Mouse (Mus musculus) embryonic facial prominence, embryonic 14.5 days (tissue): ENCODE data around the gene Asl. TPM values are rescaled to one million over a fixed set of nuclear protein-coding genes. Genes with fewer than 3 reads are reported as not detected.
A peak's percentile ranks its signal among the peaks of the same experiment; 100 is the strongest.

Source experiments
- ATAC-seq: fragments of 200-750 bp; cut with Nextera tagmentation; 2 replicates; pipeline ENCODE4 v1.8.0; 2017; ENCODE audit warnings: low read depth, moderate number of reproducible peaks, moderate TSS enrichment
- DNase-seq: peaks from one replicate; pipeline ENCODE4 v3.0.0-alpha.2; 2015; ENCODE audit warnings: low spot score
- H3K27ac ChIP-seq: fragments of 300-500 bp; sonication (generic); replicated peaks from 2 replicates; pipeline ENCODE4 v1.5.1; 2014; ENCODE audit warnings: low read depth, mild to moderate bottlenecking, low read length, moderate library complexity
- H3K27me3 ChIP-seq: fragments of 300-500 bp; sonication (generic); replicated peaks from 2 replicates; pipeline ENCODE4 v1.6.1; 2014; ENCODE audit warnings: low read length; ENCODE audit not compliant: control insufficient read depth, insufficient read depth
- H3K36me3 ChIP-seq: fragments of 300-500 bp; sonication (generic); 2 replicates; pipeline ENCODE4 v1.6.1; 2014; ENCODE audit warnings: low read length, mixed read lengths; ENCODE audit not compliant: control insufficient read depth, insufficient read depth
- H3K4me1 ChIP-seq: fragments of 300-500 bp; sonication (generic); 2 replicates; pipeline ENCODE4 v1.6.1; 2014; ENCODE audit warnings: antibody characterized with exemption, low read length; ENCODE audit not compliant: control insufficient read depth, insufficient read depth
- H3K4me2 ChIP-seq: fragments of 300-500 bp; sonication (generic); 2 replicates; pipeline ENCODE4 v1.6.1; 2014; ENCODE audit warnings: low read depth, mild to moderate bottlenecking, low read length, moderate library complexity, mixed read lengths
- H3K4me3 ChIP-seq: fragments of 300-500 bp; sonication (generic); 2 replicates; pipeline ENCODE4 v1.5.1; 2014; ENCODE audit warnings: low read depth, mild to moderate bottlenecking, low read length
- H3K9ac ChIP-seq: fragments of 300-500 bp; sonication (generic); 2 replicates; pipeline ENCODE4 v1.6.1; 2014; ENCODE audit warnings: low read depth, mild to moderate bottlenecking, low read length, moderate library complexity, mixed read lengths
- H3K9me3 ChIP-seq: fragments of 300-500 bp; sonication (generic); 2 replicates; pipeline ENCODE4 v1.6.1; 2016; ENCODE audit warnings: low read length; ENCODE audit not compliant: control insufficient read depth
- WGBS: fragments of 180-500 bp; shearing (Covaris S2); extraction: QIAGEN DNeasy Blood & Tissue Kit; methylation state at CpG from one replicate; pipeline ENCODE4 v1.1.7; 2014; 5-methylcytosine and 5-hydroxymethylcytosine counted together
- polyA plus RNA-seq: library from polyadenylated mRNA; unstranded; fragments of >200 nt; fragmentation: Nextera tagmentation; extraction: Ambion mirVana; gene quantifications from 2 replicates; pipeline ENCODE4 v1.2.1, GENCODE M21; 2014

Asl gene
- polyA plus RNA-seq, 1 experiment from 2014 or later: 32.1 TPM

GRCm38 (mm10) chr5:130008034-130008590, 20.9 kb downstream of the Asl start:
- Histone ChIP-seq H3K9me3 (peaks cover 23% of the 10 kb centered on the region), H3K27ac (no peak overlapping the region), H3K4me2 (no peak overlapping the region), H3K9ac (no peak overlapping the region), H3K36me3 (peaks cover 13% of the 10 kb centered on the region), H3K4me1 (no peaks in the 10 kb centered on the region), H3K27me3 (no peaks in the 10 kb centered on the region), H3K4me3 (no peak overlapping the region)
- 82% methylated on average over 6 of the region's 6 CpGs for WGBS
- DNase-seq: no peak
- ATAC-seq: no peak

GRCm38 (mm10) chr5:130007344-130007743, 21.7 kb downstream of the Asl start:
- H3K36me3 ChIP-seq: peaks cover 13% of the 10 kb centered on the region
- H3K4me1 ChIP-seq: no peaks in the 10 kb centered on the region
- peaks cover 23% of the 10 kb centered on the region for H3K9me3 ChIP-seq
- WGBS: 78% methylated on average over 1 of the region's 1 CpGs
- DNase-seq (no peak), ATAC-seq (no peak)
- H3K27ac ChIP-seq: no peak overlapping the region
- H3K4me3 ChIP-seq: no peak overlapping the region
- H3K9ac ChIP-seq: no peak overlapping the region
- H3K4me2 ChIP-seq: no peak overlapping the region
- no peaks in the 10 kb centered on the region for H3K27me3 ChIP-seq

- no peak for DNase-seq
- H3K4me1 ChIP-seq: no peaks in the 10 kb centered on the region
- H3K9me3 ChIP-seq: 0 out of 2 replicates have a peak, but pooled peaks cover 15% of the 10 kb centered on the region
- peak overlapping the region; percentile 67; the same call in 1 of the 2 replicates for H3K9ac ChIP-seq
- no peaks in the 10 kb centered on the region for H3K27me3 ChIP-seq
- H3K4me2 ChIP-seq: peak overlapping the region; percentile 72
- H3K4me3 ChIP-seq: peak overlapping the region; percentile 51
- H3K36me3 ChIP-seq: no peaks in the 10 kb centered on the region
- WGBS: 49% methylated on average over 7 of the region's 7 CpGs
- no peak for ATAC-seq
- no peak overlapping the region; the same call in 1 of the 2 replicates for H3K27ac ChIP-seq
These were observed 25.8 kb downstream of the Asl start for GRCm38 (mm10) chr5:130003229-130003628.

- ATAC-seq (peak; percentile 92), DNase-seq (peak; percentile 94)
- Histone ChIP-seq H3K27ac (peak within 1 kb of the TSS; percentile 57), H3K4me1 (no peaks in the 10 kb centered on the region), H3K4me2 (peak within 1 kb of the TSS; percentile 72), H3K27me3 (no peaks in the 10 kb centered on the region), H3K4me3 (peak within 1 kb of the TSS; percentile 51), H3K36me3 (no peaks in the 10 kb centered on the region), H3K9me3 (0 out of 2 replicates have a peak, but pooled peaks cover 15% of the 10 kb centered on the region), H3K9ac (peak within 1 kb of the TSS; percentile 67)
- WGBS: 1% methylated on average over 35 of the region's 39 CpGs
These were observed 26.5 kb downstream of the Asl start, which contains the start of gene Gusb for GRCm38 (mm10) chr5:130002301-130003146. Gusb (minus strand) TSS chr5:130003049.

- H3K27ac ChIP-seq: no peak overlapping the region
- no peaks in the 10 kb centered on the region for H3K4me1 ChIP-seq
- H3K27me3 ChIP-seq: no peaks in the 10 kb centered on the region
- WGBS: 47% methylated on average over 5 of the region's 5 CpGs
- no peaks in the 10 kb centered on the region for H3K36me3 ChIP-seq
- H3K4me2 ChIP-seq: peak overlapping the region; percentile 72
- 0 out of 2 replicates have a peak, but pooled peaks cover 15% of the 10 kb centered on the region for H3K9me3 ChIP-seq
- ATAC-seq: no peak
- H3K4me3 ChIP-seq: peak overlapping the region; percentile 51
- DNase-seq: no peak
- H3K9ac ChIP-seq: 0 out of 2 replicates have a peak overlapping the region, but pooled peaks have one; percentile 3
These were observed 27.6 kb downstream of the Asl start for GRCm38 (mm10) chr5:130001356-130001987.

GRCm38 (mm10) chr5:130000735-130001134, 28.3 kb downstream of the Asl start:
- no peak overlapping the region for H3K4me2 ChIP-seq
- WGBS: 91% methylated on average over 12 of the region's 12 CpGs
- H3K9me3 ChIP-seq: 0 out of 2 replicates have a peak, but pooled peaks cover 15% of the 10 kb centered on the region
- H3K9ac ChIP-seq: no peak overlapping the region
- H3K27me3 ChIP-seq: no peaks in the 10 kb centered on the region
- DNase-seq: no peak
- H3K36me3 ChIP-seq: no peaks in the 10 kb centered on the region
- H3K4me1 ChIP-seq: no peaks in the 10 kb centered on the region
- ATAC-seq: no peak
- no peak overlapping the region for H3K4me3 ChIP-seq
- H3K27ac ChIP-seq: no peak overlapping the region

GRCm38 (mm10) chr5:129999097-129999496, 29.9 kb downstream of the Asl start:
- Histone ChIP-seq H3K9me3 (0 out of 2 replicates have a peak, but pooled peaks cover 3% of the 10 kb centered on the region), H3K9ac (no peak overlapping the region), H3K36me3 (no peaks in the 10 kb centered on the region), H3K4me3 (no peak overlapping the region), H3K27me3 (no peaks in the 10 kb centered on the region), H3K4me1 (no peaks in the 10 kb centered on the region), H3K27ac (no peak overlapping the region), H3K4me2 (no peak overlapping the region)
- peak; percentile 68 for DNase-seq
- WGBS: 28% methylated on average over 4 of the region's 4 CpGs
- ATAC-seq: no peak

- 68% methylated on average over 19 of the region's 19 CpGs for WGBS
- Histone ChIP-seq H3K27ac (no peak overlapping the region), H3K9ac (no peak overlapping the region), H3K27me3 (no peaks in the 10 kb centered on the region), H3K4me3 (no peak overlapping the region), H3K4me2 (no peak overlapping the region), H3K4me1 (no peaks in the 10 kb centered on the region), H3K36me3 (no peaks in the 10 kb centered on the region), H3K9me3 (no peaks in the 10 kb centered on the region)
- no peak for ATAC-seq
- no peak for DNase-seq
These were observed 31.3 kb downstream of the Asl start for GRCm38 (mm10) chr5:129997700-129998099.
